Mouse (Mus musculus): Measurements from ENCODE around the gene Epdr1.

Epdr1 gene

DNA sequence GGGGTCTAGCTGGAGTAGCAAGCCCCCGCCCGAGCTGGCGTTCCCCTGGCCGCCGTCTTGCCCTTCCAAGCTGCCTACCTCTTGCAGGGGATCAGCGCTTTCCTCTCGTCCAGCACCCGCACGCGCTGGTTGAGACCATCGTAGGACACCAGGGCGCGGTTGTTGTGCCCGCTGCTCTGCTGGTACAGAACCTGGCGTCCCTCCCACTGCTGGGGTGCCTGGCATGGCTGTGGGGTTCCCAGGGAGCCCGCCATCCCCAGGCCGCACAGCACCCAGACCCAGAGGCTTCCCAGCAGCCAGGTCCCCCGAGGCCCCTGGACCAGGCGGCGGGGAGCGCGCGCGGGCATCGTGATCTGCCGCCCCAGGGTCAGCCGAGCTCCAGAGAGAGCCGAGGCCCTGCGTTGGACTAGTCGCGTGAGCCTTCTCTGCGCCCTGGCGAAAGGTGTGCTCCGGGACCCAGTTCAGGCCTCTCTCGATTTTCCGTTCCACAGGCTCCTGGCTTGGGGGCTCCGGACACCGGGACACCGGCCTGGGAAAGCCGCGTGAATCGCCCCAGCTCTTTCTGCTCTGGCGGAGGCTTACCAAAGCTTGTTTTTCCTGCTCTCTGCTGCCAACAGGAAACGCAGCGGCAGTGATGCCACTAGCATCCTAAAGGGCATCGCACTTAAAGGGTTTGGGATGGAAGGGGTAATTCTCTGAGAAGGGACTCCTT lies at the start of gene Epdr1:
Epdr1 (minus strand) TSS at position 712 of the 712 bp plus-strand sequence.
- peak; percentile 82 to 86 for DNase-seq

DNA sequence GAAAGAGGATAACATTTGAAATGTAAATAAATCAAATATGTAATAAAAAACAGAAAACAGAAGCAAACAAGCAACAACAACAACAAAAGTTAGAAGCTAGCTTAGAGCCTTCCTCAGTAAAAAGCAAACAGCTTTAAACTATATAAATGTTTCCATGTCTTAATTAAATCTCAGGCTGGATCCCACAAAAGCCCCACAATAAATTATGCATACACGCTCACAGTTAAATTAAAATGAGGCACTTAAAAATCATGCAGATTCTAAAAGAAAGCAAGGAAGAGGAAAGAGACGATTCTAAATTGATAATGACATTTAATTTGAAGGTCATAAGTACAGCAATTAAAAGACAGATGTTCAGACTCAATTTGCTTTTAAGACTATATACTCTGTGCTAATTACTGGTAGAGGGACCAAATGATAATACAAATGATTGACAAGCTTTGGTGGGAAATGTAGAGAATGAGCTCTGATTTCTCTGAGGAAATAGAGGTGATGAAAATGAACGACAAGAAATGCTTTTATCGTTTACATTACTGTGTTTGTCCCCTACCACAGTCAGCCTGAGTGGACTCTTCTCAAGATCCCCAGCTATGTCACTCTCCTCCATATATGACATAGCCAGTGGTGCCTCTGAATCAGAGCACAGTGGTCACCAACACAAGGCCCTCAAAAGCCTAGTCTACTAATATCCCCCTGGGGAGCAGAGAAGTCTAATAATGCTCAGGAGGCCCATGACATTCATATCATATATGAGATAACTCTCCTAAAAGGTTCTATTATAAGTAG lies 48.8 kb upstream of the Epdr1 start:
- DNase-seq: no peak

DNA sequence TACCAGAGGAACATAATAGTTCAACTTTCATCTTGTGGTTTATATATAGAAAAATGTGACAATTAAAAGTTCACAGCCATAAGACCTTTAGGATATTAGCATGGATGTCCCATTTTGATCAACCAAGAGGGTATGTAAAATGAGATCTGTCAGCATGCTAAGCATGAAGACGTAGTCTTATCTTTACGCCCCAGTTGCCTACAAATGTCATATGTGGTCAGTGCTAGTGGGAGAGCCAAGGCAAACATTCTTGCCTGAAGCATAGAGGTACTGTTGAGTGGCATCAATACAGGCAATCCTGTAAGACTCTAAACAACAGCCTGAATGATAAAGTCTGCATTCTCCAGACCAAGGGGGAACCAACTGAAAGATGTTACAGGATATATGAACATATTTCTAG lies 32.7 kb upstream of the Epdr1 start:
- no peak for DNase-seq

DNA sequence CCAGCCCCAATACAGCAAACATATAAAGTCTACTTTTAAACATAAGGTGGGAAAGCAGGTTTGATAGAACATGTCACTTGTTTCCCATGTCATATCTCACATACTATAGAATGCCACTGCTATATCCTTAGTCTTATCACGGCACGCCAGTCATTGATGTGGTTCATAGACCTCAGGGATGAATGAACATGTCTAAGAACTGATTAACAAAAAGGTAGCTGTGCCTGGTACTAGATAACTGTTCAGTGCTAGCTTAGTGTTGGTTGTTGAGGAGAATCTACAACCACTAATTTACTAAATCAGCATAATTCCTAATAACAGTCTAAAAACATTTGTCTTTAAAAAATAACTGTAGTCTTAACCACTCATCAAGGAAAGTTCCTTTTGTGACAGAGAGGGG lies 30.1 kb upstream of the Epdr1 start:
- no peak for DNase-seq

DNA sequence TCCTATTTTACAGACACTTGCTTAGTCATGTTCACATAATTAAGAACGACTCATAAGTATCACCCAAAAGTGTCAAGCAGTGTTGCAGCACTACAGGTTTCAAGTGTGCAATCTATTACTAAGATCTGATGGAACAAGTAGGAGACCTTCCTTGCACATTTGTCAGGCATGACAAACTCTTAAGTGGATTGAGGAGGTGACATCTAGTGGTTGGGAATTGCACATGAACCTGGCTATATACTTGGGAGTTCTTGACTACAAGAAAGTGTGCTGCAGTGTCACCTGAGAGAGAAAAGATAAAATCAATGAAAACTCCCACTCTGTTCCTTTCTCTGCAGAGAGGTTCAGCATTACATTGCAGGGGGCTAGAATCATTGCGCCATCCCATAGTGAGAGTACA lies 24.5 kb upstream of the Epdr1 start:
- no peak for DNase-seq

DNA sequence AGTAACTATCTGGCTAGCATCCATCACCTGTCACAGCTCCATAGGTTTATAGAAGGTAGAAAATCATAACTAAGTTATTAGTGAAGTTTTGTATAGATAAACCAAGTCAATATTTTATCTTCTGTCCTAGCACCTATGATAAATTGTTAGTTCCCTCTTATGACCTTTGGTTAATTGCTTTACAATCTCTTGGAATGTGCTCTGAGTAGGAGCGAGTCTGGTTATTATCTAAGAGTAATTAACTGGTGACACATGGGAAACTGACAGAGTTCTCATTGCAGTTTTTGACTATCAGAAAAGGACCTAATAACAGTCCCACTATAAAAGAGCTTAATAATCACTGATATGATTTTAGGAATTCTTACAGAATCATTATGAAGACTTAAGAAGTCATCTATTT lies 23.8 kb upstream of the Epdr1 start:
- DNase-seq: no peak

DNA sequence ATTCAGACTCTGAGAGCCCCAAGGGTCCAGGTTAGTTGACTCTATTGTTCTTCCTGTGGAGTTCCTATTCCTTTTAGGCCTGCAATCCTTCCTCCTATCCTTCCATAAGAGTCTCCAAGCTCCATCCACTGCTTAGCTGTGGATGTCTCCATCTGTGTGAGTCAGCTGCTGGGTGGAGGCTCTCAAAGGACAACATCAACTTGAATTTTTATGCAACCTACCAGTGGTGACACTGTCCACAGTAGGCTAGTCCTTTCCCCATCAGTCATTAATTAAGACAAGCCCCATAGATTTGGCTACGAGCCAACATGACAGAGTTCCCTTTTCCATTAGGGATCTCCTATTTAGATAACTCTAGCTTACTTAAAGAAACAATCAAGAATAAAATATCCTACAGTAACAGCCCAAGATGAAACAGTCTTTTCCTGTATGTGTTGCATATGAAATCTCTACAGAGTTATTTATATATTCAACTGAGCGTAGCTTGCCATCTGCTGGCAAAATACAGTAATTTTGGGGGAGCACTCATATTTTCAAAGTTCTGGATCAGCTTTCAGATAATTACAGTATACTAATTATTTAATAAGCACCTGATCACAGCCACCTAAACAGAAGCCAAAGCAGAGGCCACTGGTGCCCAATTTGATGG lies 20.6 kb upstream of the Epdr1 start:
- DNase-seq: no peak

DNA sequence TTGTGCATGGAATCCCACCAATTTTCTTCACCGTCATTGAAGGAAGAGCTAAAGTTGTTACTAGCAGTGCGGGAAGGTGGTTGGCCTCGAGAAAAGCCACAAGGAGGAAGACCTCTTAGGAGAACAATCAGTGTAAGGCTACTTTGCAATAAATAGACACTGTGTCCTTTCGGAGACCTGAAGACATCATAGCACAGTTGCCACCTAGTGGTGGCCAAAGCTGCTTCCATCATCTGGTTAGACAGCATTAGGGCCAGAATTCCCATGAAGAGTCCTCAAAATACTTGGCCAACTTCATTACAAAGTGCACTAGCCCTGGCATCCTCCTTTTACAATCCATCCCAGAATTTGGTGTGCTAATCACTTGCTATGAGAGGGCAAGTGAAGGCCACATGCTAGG lies 16.4 kb upstream of the Epdr1 start:
- peak; percentile 32 to 44 for DNase-seq

DNA sequence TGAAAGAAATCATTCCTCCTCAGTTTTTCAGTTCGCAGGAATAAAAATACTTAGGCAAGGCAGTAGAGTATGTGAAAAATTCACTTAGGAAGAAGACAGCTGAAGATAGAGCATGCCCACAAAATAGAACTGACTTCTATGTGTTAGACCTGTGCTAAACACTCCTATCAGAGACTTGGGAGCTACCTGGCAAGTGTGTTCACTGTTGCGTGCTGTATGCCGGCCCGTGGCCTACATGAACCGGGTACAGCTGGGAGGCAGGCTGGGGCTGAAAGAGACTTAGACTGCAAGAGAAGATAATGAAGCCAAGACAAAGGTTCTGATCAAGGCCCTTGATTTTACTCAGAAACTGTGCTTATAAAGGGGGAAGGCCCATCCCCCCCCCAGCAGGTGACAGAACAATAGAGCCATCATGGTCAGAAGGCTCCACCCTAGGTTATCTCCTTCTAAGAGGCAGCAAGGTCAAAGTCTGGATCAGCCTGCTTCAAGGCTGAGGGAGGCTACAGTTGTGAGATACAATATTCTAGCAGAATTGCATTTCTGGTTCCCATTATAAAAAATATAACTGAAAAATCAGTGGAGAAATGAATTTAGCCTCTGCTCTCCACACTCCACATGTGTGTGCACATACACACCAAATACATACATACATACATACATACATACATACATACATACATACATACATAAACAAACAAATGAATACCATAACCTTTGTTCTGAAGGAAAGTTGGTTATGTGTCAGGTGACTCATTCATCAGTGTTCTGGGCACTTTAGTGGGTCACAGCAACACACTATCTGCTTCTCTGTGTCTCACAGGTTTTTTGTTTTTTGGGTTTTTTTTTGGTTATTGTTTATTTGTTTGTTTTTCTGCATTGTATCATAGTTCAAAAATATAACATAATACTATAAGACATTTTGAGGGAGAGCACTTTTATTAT lies 11.3 kb upstream of the Epdr1 start:
- DNase-seq: no peak

DNA sequence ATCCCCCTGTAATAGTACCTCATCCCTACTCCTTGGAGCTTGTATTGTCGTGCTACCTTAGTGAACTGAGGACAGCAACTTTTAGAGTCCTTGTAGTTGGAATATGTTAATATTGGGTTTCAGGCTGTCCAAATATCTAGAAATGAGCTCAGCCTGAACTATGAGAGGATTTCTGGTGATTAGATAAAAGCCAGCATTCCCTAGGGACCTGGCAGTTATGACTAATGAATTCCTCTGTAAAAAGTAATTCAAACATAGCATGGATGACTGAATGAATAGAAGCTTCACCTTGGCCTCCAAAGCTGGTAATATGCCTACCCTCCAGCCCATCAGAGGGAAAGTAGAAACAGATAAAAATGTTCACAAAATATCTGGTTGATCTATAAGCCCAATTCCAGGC lies 6.7 kb upstream of the Epdr1 start:
- DNase-seq: no peak

DNA sequence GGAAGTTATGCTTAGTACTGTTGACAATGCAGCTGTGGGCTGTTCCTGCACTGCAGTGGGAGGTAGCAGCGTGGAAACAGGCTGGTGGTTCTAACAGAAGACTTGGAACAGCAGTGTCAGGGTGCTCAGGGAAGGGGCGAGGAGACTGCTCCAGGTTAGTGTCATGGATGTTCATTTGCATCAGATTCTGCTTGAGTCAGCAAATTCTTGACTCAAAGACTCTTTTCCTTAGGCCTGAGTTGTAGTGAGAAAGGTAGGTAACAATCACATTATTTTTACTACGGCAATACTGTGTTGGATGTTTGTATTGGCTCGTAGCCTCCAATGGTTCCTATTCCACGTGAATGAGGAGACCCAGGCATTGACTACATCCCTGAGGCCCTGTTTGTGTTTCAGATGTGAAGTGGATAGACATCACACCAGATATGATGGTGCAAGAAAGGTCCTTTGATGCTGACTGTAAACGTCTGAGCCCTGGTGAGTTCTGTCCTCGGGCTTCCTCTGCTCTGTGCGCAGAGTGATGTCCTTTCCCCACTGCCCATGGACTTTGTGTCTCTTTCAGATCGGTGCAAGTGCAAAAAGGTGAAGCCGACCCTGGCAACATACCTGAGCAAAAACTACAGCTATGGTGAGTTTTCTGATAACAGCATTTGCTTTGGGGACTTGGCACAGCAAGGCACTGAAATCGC lies 5.0 kb upstream of the Epdr1 start:
- DNase-seq: no peak

DNA sequence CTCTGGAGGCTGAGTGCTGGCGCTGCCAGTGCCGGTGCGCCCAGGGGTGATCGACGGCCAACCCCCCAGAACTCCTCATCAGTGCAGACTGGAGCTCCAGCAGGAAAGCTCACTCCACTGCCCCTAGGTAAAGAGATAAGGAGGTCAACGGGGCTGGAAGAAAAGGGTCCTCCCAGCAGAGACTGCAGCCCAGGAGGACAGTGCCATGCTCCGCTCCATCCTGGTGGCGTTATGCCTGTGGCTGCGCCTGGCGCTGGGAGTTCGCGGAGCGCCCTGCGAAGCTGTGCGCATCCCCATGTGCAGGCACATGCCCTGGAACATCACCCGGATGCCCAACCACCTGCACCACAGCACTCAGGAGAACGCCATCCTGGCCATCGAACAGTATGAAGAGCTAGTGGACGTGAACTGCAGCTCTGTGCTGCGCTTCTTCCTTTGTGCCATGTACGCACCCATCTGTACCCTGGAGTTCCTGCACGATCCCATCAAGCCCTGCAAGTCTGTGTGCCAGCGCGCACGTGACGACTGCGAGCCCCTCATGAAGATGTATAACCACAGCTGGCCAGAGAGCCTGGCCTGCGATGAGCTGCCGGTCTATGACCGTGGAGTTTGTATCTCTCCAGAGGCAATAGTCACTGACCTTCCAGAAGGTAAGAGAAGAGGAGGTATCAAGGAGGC lies 3.6 kb upstream of the Epdr1 start:
- DNase-seq: peak; percentile 20 to 49

DNA sequence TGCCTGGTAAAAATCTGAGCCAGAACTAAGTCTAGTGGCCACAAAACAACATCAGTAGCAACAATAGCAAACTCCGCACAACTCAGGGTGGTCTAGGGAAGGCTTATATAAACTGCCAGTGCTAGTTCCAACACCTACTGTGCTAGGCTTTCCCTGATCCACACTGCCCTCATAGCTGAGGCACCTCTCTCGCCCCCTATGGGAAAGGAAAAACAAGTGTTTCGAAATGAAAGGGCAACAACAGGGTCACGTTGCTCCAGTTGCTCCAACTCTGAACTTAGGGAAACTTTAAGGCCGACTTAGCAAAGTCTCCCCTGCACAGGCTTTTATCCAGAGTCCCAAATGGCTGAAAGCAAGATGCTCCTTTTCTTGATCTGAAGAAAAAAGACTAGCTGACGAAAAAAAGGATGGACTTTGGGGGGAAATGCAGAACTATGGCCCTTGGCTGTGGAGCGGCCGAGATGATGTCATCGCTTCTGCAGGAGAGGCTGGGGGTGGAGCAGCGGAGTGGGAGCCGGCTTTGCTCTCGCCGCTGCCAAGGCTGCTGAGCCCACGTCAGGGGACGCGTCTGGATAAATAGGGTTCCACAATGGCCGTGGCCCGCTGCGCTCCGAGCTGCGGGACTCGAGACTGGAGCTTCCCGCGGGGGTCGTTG lies 3.0 kb upstream of the Epdr1 start, which contains the start of gene Sfrp4:
Sfrp4 (plus strand) TSS at position 532 of the 655 bp plus-strand sequence.
- DNase-seq: peak; percentile 19 to 42

DNA sequence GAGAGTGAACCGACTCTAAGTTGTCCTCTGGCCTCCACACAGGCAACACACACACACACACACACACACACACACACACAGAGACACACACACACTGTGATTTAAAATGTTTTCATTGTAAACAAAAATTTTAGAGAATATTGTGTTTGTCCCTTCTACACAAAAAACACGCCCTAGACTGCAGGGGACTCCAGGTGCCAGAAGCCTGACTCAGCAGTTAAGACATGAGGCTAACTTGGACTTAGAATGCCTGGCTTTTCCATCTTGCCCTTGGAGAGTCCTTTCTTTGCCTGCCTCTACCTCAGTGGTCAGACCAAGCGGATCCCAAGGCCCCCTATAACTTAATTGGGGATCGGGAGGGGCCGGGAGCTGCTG lies 899 bp downstream of the Epdr1 start:
- DNase-seq: no peak

DNA sequence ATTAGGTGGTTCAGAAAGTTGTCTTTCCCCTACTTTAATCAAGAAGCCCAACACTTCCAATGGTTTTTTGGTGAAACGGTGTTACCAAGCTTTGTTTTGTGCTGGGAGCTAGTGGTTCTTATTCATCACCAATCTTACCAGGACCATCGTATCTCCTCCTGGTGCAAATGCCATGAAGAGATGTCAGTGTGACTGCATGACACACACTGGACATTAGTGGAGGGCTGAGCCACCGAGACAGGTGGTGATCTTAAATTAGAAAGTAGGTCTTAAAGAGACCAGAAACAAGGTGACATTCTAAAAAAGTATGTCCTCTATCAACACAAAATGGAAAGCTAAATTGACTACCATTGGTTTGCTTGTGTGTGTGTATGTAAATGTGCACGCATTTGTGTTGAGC lies 1.6 kb downstream of the Epdr1 start:
- peak; percentile 47 to 52 for DNase-seq

DNA sequence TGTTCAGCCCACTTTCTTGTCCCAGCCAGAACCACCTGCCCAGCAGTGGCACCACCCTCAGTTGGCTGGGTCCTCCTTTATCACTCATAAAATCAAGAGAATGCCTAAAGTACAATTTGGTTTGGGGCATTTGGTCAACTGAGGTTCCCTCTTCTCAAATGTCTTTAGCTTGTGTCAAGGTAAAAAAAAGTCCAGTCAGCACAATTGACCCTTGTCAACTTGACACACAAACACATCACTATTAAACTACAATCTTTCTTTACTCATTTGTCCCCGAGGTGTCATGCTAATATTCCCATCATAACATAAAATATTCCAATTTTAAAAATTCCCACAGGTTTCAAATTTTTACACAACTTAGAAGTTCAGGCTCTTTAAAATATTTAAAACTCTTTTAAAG lies 5.4 kb downstream of the Epdr1 start:
- no peak for DNase-seq

DNA sequence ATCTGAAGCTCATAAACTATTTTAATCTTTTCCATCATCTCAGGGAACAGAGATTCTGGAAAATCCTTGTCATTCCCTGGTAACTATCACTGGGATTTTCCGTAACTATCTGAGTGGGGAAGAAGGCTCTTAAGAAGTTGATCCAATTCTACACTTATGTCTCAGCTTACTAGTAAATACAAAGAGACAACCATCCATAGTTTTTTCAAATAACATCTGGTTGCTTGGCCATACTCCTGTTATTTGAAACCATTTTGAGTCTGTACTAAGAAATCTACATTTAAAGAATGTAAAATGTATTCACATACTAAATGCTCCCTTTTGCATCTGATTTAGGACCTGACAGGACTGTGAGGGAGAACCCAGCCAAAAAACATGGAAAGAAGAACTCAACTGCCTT lies 6.3 kb downstream of the Epdr1 start:
- no peak for DNase-seq

DNA sequence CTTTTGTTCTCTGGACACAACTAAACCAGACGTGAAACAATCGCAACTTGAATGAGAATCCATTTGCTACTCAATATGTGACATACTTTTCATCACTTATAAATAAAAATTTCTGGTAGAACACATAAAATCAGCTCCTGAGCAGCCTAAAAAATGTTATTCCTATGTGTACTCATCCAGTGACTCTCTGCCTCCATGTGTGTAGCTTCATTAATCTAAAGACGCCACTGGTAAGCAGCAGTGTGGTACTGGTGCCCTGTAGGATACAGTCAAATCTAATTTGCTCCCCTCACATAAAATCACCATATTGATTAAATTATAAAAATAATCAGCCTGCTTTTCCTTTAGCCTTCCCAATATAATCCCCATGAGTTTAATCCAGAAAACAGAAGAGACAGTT lies 6.8 kb downstream of the Epdr1 start:
- no peak for DNase-seq

DNA sequence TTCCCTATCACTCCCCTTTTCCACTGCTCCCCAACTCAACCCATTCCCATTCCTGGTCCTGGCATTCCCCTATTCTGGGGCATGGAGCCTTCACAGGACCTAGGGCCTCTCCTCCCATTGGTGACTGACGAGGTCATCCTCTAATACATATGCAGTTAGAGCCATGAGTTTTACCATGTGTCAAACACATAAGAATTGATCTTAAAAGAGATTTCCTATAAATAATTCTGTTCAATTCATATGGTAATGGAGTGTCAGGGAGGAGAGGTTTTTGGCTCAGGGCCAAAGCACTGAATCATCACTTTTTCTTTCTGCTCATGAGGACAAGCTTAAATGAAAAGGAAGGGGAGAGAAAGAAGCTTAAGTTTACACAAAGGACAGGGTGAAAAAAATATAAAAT lies 7.4 kb downstream of the Epdr1 start:
- peak; percentile 33 to 46 for DNase-seq

DNA sequence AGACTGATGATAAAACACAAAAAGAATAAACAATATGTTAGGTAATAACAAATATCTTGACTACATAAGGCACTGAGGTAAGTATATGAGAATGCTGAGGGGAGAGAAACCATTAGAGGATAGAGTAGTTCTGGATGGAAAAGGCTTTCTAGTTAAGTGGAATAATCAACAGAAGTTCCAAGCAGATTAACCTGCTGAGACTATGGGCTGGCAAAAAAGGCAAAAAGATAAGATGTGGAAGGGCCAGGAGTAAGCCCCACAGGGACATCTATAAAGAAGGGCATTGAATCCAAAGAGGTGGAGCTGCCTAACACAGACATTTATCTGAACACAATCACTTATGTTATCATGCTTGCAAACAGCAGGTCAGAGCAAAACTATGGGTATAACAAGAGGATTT lies 11.6 kb downstream of the Epdr1 start:
- no peak for DNase-seq

DNA sequence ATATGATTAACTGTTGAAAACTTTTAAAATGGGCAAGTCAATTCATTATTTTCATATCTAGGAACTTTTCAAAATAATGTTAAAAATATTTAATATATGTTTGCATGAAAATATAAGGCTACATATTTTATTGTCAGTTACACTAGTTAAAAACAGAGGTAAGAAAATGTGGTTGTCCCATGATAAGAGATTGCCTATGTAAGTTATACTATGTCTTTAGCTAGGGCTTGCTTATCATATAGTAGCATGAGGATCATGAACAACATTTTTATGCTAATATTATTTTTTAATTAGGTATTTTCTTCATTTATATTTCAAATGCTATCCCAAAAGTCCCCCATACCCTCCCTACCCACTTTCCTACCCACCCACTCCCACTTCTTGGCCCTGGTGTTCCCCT lies 14.8 kb downstream of the Epdr1 start:
- no peak for DNase-seq

Data from cerebellum, adult 18-20 months (tissue).